Mouse (Mus musculus): Measurements from ENCODE around the gene Mkrn2.

DNA sequence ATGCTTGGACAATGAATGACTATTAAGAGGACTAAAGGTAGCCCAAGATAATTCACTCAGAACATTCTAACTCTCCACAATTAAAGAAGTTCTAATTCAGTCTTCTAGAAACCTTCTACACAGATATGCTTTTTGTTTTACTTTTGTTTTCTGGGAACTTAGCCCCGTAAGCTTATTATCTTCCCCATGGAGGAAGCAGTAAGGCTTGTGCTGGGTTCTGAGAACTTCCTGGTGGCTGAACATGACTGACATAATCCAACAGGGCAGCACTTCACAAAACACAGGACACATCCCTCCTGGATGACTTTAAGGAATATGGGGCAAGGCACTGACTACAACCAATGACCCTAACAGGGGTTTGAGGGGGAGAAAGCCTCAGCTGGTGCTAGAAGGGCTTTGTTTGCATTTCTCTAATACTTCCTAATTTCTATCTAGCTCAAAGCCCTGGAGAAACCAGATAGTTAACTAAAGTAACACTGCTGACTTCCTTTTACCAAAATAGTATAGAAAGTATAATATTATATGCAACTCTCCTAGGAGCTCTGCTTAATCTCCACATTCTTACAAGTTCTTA lies 48.2 kb downstream of the Mkrn2 start:
- TF ChIP-seq POLR2A (IDR thresholded peaks at IDR 0.05; ENCODE audit: extremely low read depth, insufficient read depth, low read length) = no peak
- no peak for TF ChIP-seq CTCF (IDR thresholded peaks at IDR 0.05; ENCODE audit: low read depth, low read length)
